Mouse (Mus musculus) heart, adult 2 months (tissue): Measurements from ENCODE around the gene Syt12.

ENCODE experiments used
- CTCF ChIP-seq: fragments of 200-600 bp; IDR thresholded peaks from 2 replicates; pipeline ENCODE4 v1.8.1; 2022; ENCODE audit warnings: antibody characterized with exemption, mild to moderate bottlenecking, moderate library complexity
- EP300 ChIP-seq: fragments of 200-500 bp; IDR thresholded peaks from 2 replicates; pipeline ENCODE4 v1.6.1; 2011; ENCODE audit warnings: low read depth, low read length, control low read depth; ENCODE audit not compliant: insufficient read depth
- POLR2A ChIP-seq: fragments of 200-500 bp; IDR thresholded peaks from 2 replicates; pipeline ENCODE4 v1.6.1; 2011; ENCODE audit warnings: mild to moderate bottlenecking, low read depth, low read length, control low read depth; ENCODE audit not compliant: insufficient read depth

DNA sequence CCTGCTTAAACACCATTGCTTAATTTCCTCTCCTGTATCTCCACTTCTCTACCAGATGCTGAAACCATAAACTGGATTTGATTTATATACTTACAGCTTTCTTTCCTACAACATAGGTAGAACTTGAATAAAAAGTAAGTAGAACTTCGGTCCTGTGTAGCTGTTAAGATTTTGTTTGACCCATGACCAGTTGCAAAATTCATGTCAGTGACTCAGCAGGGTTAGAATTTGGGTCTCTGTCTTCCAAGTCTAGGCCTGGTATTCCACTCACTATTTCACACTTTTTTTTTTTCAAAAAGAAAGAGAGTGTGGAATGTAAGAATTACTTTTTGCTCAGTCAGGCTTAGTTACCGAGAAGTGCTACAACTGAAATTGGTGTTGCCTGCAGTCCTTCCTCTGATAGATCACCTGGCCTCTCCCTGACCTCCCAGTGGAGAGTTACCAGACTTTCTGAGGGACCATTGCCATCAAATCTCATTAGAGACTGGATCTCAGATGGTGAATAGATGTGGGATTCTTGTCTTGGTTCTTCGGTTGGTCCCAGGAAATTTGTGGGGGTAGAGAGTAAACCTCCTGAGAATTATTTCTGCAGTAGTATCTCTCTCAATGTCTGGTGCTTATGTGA is 44.3 kb upstream of the Syt12 start:
- TF ChIP-seq CTCF (no peak), EP300 (no peak), POLR2A (no peak)
